Mouse (Mus musculus): Measurements from ENCODE around the gene Brpf1.

- no peak for TF ChIP-seq GATA1 (IDR thresholded peaks at IDR 0.05; ENCODE audit: borderline replicate concordance, low read length)
- TF ChIP-seq FLI1 (IDR thresholded peaks at IDR 0.05; ENCODE audit: low read length) = no peak
Observed at GRCm38 (mm10) chr6:113344321-113344720, 37.4 kb downstream of the Brpf1 start.

All from megakaryocyte, embryonic 14.5 days (primary cell).